Mouse (Mus musculus) frontal cortex, postnatal 25 days (tissue): Measurements from ENCODE around the gene Cd52.

ENCODE experiments used
- DNase-seq, 2 experiments: peaks; one replicate each; pipeline ENCODE4 v3.0.0; 2022; ENCODE audit warnings: low spot score in 2 of 2

Gene Cd52

GRCm38 (mm10) chr4:134052560-134052959, 42.3 kb downstream of the Cd52 start:
- no peak for DNase-seq

GRCm38 (mm10) chr4:134051912-134052311, 43.0 kb downstream of the Cd52 start:
- no peak for DNase-seq

GRCm38 (mm10) chr4:134047648-134048047, 47.2 kb downstream of the Cd52 start:
- DNase-seq: no peak

- no peak for DNase-seq
Observed at GRCm38 (mm10) chr4:134043041-134043440, 51.8 kb downstream of the Cd52 start.

GRCm38 (mm10) chr4:134041317-134042123, 53.4 kb downstream of the Cd52 start:
- DNase-seq: no peak

GRCm38 (mm10) chr4:134035953-134036352, 58.9 kb downstream of the Cd52 start:
- DNase-seq: peak; percentile 74 to 77
